23 mouse cellular contexts compared by ENCODE assay signal in the genomic region with DNA sequence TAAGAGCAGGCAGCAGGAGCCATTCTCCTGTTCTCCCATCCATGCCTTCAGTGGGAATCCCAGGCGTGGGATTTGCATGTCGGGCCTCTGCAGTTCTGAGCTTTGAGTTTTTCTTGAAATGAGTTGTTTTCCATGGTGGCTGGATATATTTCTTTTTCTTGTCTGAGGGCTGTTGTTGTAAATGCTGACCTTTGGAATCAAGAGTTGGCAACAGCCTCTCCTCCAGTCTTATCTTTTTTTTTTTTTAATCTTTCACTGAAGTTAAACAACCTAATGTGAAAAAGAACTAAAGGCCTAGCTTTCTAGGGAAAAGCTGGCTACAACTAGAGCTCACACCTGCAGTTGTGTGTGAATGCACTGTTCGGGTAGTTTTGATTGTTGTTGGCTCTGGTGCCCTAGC.
"Had no signal": no experiment of that assay in that cellular context is flagged by ENCODE, and none has a peak within 500 bp of the region (broad histone marks: within the 10 kb centered on the region; RNA-seq: fewer than 3 reads in every experiment).

No protein-coding gene starts in this region.

- H3K9ac ChIP-seq: liver, embryonic 15.5 days; lung, embryonic 15.5 days; midbrain, embryonic 13.5 days; neural tube, embryonic 13.5 days had no signal

- DNase-seq: kidney, adult 11 months; kidney, postnatal 10 days; layer of hippocampus, adult 9-11 months; lung, adult 18-20 months; lung, postnatal 10 days; lung, postnatal 36 days; retina, postnatal 1 day; right cerebral cortex, postnatal 25 days; spleen, adult 18-20 months; thymus, adult 2 months; thymus, postnatal 14 days; thymus, postnatal 4 days had no signal

- H3K27ac ChIP-seq: layer of hippocampus, adult 2 months; liver, embryonic 15.5 days; lung, embryonic 15.5 days; midbrain, embryonic 10.5 days; midbrain, embryonic 13.5 days; neural tube, embryonic 13.5 days had no signal

- H3K4me2 ChIP-seq: liver, embryonic 11.5 days; liver, embryonic 15.5 days; lung, embryonic 15.5 days; midbrain, embryonic 13.5 days; neural tube, embryonic 13.5 days had no signal

- ATAC-seq: hindbrain, embryonic 16.5 days; midbrain, embryonic 13.5 days; midbrain, embryonic 16.5 days had no signal

- H3K4me3 ChIP-seq: layer of hippocampus, adult 2 months; liver, embryonic 15.5 days; lung, embryonic 15.5 days; megakaryocyte, embryonic 14.5 days; midbrain, embryonic 10.5 days; midbrain, embryonic 13.5 days; myocyte; neural tube, embryonic 13.5 days had no signal

- H3K27me3 ChIP-seq: liver, embryonic 15.5 days; lung, embryonic 15.5 days; midbrain, embryonic 13.5 days; neural tube, embryonic 13.5 days had no signal

- H3K4me1 ChIP-seq: liver, embryonic 15.5 days; megakaryocyte, embryonic 14.5 days; midbrain, embryonic 10.5 days; midbrain, embryonic 13.5 days had no signal

- H3K36me3 ChIP-seq: liver, embryonic 15.5 days; lung, embryonic 15.5 days; midbrain, embryonic 10.5 days; midbrain, embryonic 13.5 days; neural tube, embryonic 13.5 days had no signal

- H3K9me3 ChIP-seq: liver, embryonic 15.5 days; lung, embryonic 15.5 days; midbrain, embryonic 10.5 days; midbrain, embryonic 13.5 days; neural tube, embryonic 13.5 days had no signal
